Mouse (Mus musculus): ENCODE data around the gene Ajm1. TPM values are rescaled to one million over a fixed set of nuclear protein-coding genes. Genes with fewer than 3 reads are reported as not detected.

Ajm1 gene
- polyA plus RNA-seq, 1 experiment from 2014 or later = 2.3 TPM

DNA sequence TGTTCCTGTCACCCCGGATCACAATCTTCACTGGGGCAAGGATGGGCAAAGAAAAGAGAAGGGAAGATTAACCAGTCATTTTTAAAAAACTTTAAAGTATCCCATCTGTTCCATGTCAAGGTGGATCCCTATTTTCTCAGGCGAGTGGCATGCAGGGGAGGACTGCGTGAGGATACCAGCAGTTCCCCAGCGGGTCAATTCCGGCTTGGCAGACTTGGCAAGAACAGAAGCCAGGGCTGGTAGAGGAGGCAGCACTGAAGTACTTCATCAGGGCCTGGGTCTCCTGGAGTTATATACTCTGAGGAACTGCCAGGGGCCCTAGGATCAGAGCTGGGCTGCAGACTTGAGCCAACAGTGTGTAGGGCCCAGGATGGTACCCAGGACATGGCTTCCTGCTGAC, 21.0 kb upstream of the Ajm1 start:
- H3K4me1 ChIP-seq = peaks cover 12% of the 10 kb centered on the region
- no peak overlapping the region for H3K9ac ChIP-seq
- H3K4me2 ChIP-seq (replicated peaks) = no peak overlapping the region
- no peak overlapping the region for H3K4me3 ChIP-seq
- no peaks in the 10 kb centered on the region for H3K27me3 ChIP-seq (replicated peaks)
- no peak for ATAC-seq (ENCODE audit: low FRiP score, low read depth)
- 92% methylated on average over 5 of the region's 5 CpGs for WGBS
- H3K27ac ChIP-seq = no peak overlapping the region
- H3K36me3 ChIP-seq = peaks cover 49% of the 10 kb centered on the region
- no peaks in the 10 kb centered on the region for H3K9me3 ChIP-seq

DNA sequence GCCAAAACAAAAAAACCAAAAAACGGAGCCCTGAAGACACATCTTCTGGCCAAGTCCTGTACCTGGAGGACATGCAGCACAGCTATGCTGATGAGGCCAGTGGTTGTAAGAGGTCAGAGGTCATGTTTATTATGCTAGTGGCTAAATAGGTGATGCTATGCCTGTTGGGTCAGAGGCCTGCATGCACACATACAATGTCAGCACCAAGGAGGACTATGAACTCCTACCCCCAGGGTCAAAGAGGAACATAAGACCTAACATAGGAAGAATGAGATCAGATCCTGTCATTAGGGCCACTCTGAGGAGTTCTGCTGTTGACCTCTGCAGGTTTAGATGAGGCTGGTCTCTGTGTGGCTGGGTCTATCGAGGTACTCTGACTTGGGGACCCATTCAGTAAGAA, 18.5 kb upstream of the Ajm1 start:
- no peaks in the 10 kb centered on the region for H3K9me3 ChIP-seq
- no peak overlapping the region for H3K27ac ChIP-seq
- 91% methylated on average over 2 of the region's 2 CpGs for WGBS
- no peak overlapping the region for H3K4me2 ChIP-seq (replicated peaks)
- H3K4me1 ChIP-seq = no peaks in the 10 kb centered on the region
- H3K9ac ChIP-seq = no peak overlapping the region
- H3K27me3 ChIP-seq (replicated peaks) = no peaks in the 10 kb centered on the region
- no peak overlapping the region for H3K4me3 ChIP-seq
- ATAC-seq (ENCODE audit: low FRiP score, low read depth) = no peak
- H3K36me3 ChIP-seq = peaks cover 74% of the 10 kb centered on the region

DNA sequence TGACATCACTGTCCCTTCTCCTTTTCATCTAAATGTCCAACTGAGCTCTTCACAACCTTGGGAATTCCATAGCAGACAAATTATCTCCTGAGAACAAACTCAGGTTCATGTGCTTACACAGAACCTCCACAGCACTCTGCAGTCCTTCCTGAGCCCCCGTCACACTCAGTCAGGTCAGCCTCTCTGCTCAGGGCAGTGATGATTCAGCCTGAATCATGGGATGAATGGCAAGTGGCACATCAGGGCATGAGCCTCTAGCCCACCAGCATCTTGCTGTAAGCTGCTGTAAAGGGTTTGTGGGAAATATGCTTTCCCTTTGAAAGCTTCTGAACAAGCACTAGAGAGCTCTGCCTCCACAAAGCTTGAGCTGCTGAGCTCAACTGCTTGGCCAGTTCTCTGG, 17.2 kb upstream of the Ajm1 start:
- Histone ChIP-seq H3K4me3 (no peak overlapping the region), H3K27ac (no peak overlapping the region), H3K9me3 (no peaks in the 10 kb centered on the region), H3K9ac (no peak overlapping the region), H3K4me2 (replicated peaks) (no peak overlapping the region), H3K4me1 (no peaks in the 10 kb centered on the region), H3K27me3 (replicated peaks) (no peaks in the 10 kb centered on the region), H3K36me3 (peaks cover 81% of the 10 kb centered on the region)
- 94% methylated on average over 1 of the region's 1 CpGs for WGBS
- no peak for ATAC-seq (ENCODE audit: low FRiP score, low read depth)

DNA sequence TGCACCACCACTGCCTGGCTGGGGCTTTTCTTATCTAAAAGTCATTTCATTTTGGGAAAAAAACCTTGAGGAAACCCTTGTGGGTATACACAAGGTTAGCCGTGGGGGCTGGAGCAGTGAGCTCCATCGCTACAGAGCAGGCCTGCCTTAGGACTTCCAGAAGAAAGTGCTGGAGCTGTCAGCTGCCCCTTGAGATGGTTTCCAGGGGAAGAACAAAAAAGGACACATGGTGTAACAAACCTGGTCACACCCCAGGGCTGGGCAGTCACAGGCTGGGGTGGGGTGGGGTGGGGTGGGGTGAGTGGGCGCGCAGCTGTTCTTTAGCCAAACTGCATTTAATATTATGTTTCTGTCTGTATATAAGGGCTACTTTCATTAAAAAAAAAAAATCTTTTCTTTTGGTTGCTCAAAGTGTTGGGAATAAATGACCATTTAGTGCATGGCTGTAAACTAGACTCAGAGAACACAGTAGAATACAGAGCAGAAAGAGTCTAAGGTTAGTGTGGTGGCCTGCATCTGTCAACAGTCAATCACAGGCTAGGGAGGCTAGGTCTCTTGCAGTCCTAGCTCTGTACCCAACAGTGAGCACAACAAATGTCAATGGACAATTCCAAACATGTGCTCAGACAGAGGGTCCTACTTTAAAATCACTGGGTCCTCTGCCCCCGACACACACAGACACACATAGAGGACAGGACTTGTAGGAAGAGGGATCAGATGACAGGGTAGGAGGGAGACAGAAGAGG, 15.4 kb upstream of the Ajm1 start:
- peaks cover 93% of the 10 kb centered on the region for H3K36me3 ChIP-seq
- 98% methylated on average over 5 of the region's 5 CpGs for whole genome bisulfite sequencing
- no peak overlapping the region for H3K9ac ChIP-seq

DNA sequence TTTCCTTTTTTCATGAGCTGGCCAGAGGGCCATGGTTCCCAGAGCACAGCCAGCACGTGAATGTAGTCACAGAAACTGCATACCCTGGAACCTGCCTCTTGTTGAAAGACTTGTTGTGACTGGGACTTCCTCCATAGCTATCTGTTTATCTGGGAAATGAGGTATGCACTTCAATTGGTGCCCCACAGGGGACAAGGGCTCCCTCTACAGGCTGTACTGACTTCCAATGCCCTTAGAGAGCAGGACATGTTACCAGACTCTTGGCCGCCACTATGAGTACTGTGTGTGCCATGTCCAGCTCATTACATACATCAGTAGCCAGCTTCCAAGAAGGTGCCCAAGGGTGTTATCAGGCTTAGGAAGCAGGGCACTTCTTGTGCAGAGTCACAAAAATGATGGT, 10.3 kb upstream of the Ajm1 start:
- Histone ChIP-seq H3K27ac (no peak overlapping the region), H3K4me3 (no peak overlapping the region), H3K4me2 (replicated peaks) (no peak overlapping the region), H3K36me3 (peaks cover 90% of the 10 kb centered on the region), H3K9ac (no peak overlapping the region), H3K27me3 (replicated peaks) (no peaks in the 10 kb centered on the region), H3K4me1 (no peaks in the 10 kb centered on the region), H3K9me3 (no peaks in the 10 kb centered on the region)
- WGBS = 88% methylated on average over 2 of the region's 2 CpGs
- ATAC-seq (ENCODE audit: low FRiP score, low read depth) = no peak

More for the DNA sequence above, 15.4 kb upstream of the Ajm1 start:
- Histone ChIP-seq H3K27ac (no peak overlapping the region), H3K4me3 (no peak overlapping the region), H3K4me1 (no peaks in the 10 kb centered on the region), H3K9me3 (no peaks in the 10 kb centered on the region), H3K27me3 (replicated peaks) (no peaks in the 10 kb centered on the region), H3K4me2 (replicated peaks) (no peak overlapping the region)
- no peak for ATAC-seq (ENCODE audit: low FRiP score, low read depth)

DNA sequence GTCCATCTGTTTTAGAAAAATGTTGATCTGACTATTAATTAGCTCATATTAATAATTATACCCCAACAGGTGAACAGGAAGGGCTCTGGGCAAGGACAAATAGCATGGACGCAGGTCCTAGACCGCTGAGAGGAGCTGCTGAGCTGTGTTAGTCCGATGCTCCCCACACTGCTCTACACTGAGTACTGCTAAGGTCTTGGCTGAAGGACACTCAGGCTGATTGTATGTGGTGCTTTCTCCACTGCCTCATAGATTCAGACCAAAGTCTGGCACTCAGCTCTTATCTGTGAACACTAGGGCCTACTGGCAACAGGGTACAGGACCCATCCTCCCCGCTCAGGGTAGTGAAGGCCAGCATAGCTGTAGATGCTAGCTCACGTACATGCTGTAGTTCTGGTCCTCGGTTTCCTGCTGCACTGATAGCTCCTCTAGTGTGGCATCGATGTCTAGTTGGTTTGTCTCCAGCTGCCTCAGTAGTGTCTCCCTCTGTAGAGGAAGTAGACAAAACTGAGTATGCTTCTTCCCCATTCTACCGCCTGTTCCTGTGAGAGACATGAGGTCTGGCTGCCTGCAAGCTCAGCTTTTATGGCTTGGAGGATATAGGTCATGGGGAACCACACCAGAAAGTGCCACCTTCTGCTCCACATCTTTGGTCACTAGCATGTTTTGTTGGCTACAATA, 6.8 kb upstream of the Ajm1 start:
- Histone ChIP-seq H3K4me2 (replicated peaks) (no peak overlapping the region), H3K4me1 (peaks cover 5% of the 10 kb centered on the region; the same call in 1 of the 2 replicates), H3K27me3 (replicated peaks) (no peaks in the 10 kb centered on the region), H3K27ac (no peak overlapping the region), H3K9ac (no peak overlapping the region), H3K9me3 (no peaks in the 10 kb centered on the region), H3K4me3 (no peak overlapping the region), H3K36me3 (peaks cover 92% of the 10 kb centered on the region)
- 96% methylated on average over 8 of the region's 8 CpGs for WGBS
- ATAC-seq (ENCODE audit: low FRiP score, low read depth) = no peak

DNA sequence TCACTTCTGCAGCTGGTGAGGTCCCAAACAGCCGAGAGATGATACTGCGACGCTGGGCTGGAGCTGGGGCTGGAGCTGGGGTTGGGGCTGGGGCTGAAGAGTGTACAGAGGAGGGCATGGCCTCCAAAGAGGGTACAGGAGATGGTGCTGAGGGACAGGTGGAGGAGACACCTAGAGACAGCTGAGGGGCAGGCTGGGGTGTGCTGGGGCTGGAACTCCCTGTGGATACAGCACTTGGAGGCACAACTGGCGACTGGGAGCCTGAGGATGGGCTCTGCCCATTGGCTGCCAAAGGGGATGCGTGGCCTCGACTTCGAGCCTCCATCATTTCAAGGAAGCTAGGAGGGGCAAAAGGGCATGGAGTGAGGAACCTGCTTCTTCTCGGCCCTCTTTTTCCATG, 5.7 kb upstream of the Ajm1 start:
- H3K9ac ChIP-seq = no peak overlapping the region
- H3K4me2 ChIP-seq (replicated peaks) = no peak overlapping the region
- no peak overlapping the region for H3K4me3 ChIP-seq
- H3K4me1 ChIP-seq = peaks cover 16% of the 10 kb centered on the region
- H3K9me3 ChIP-seq = no peaks in the 10 kb centered on the region
- ATAC-seq (ENCODE audit: low FRiP score, low read depth) = no peak
- H3K27me3 ChIP-seq (replicated peaks) = no peaks in the 10 kb centered on the region
- peaks cover 85% of the 10 kb centered on the region for H3K36me3 ChIP-seq
- no peak overlapping the region for H3K27ac ChIP-seq
- 90% methylated on average over 8 of the region's 8 CpGs for WGBS

DNA sequence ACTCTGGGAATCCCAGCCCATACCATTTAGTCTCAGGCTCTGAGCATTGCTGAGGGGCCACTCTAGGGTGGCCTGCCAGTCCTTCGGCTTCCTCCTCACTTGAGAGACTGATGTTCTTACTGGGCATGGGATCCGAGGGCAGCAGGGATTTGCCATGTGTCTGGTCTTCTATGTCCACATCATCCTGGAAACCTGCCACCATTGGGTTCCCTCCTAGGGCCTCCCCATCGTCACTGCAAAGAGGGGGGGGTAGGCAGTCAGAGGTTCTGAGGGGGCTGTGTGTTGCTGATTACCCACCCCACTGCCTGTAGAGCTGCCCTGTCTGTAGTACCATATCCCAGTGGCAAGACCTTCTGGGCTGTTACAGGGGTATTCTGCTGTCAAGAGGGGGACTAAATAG, 4.0 kb upstream of the Ajm1 start:
- Histone ChIP-seq H3K27me3 (replicated peaks) (peaks cover 5% of the 10 kb centered on the region), H3K9me3 (no peaks in the 10 kb centered on the region), H3K4me2 (replicated peaks) (no peak overlapping the region), H3K27ac (no peak overlapping the region), H3K4me3 (no peak overlapping the region), H3K9ac (no peak overlapping the region), H3K36me3 (peaks cover 69% of the 10 kb centered on the region), H3K4me1 (peaks cover 31% of the 10 kb centered on the region)
- 87% methylated on average over 3 of the region's 3 CpGs for WGBS
- no peak for ATAC-seq (ENCODE audit: low FRiP score, low read depth)

GRCm38 (mm10) chr2:25584856-25585255, 3.3 kb upstream of the Ajm1 start:
- no peak overlapping the region for H3K4me3 ChIP-seq
- ATAC-seq (ENCODE audit: low FRiP score, low read depth) = no peak
- H3K36me3 ChIP-seq = peaks cover 62% of the 10 kb centered on the region
- H3K9me3 ChIP-seq = no peaks in the 10 kb centered on the region
- H3K9ac ChIP-seq = no peak overlapping the region
- WGBS = 86% methylated on average over 4 of the region's 4 CpGs
- H3K27ac ChIP-seq = no peak overlapping the region
- H3K4me1 ChIP-seq = peaks cover 35% of the 10 kb centered on the region
- no peak overlapping the region for H3K4me2 ChIP-seq (replicated peaks)
- H3K27me3 ChIP-seq (replicated peaks) = peaks cover 13% of the 10 kb centered on the region

DNA sequence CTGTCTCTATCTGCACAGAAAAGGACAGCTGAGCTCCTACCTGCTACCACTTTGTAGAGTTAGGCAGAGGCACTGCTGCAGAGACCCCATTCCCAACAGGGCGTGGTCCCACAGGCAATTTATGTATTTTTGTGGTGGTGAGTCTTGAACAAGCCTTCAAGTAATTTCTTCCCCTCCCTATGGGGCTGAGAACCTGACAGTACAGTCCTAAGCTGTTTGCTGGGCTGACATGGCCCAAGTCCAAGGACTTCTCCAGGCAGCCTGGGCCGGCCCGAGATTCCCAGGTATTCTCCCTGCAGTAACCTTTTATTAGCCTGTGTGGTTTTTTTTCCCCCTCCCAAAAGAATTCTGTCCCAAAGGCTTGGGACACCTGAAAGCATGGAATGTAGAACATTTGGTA, 2.6 kb upstream of the Ajm1 start:
- H3K27ac ChIP-seq = no peak overlapping the region
- H3K27me3 ChIP-seq (replicated peaks) = peaks cover 20% of the 10 kb centered on the region
- WGBS = 92% methylated on average over 3 of the region's 3 CpGs
- H3K36me3 ChIP-seq = peaks cover 57% of the 10 kb centered on the region
- H3K4me1 ChIP-seq = peaks cover 42% of the 10 kb centered on the region
- no peak overlapping the region for H3K4me2 ChIP-seq (replicated peaks)
- no peak overlapping the region for H3K9ac ChIP-seq
- no peak for ATAC-seq (ENCODE audit: low FRiP score, low read depth)
- H3K4me3 ChIP-seq = no peak overlapping the region
- H3K9me3 ChIP-seq = no peaks in the 10 kb centered on the region

DNA sequence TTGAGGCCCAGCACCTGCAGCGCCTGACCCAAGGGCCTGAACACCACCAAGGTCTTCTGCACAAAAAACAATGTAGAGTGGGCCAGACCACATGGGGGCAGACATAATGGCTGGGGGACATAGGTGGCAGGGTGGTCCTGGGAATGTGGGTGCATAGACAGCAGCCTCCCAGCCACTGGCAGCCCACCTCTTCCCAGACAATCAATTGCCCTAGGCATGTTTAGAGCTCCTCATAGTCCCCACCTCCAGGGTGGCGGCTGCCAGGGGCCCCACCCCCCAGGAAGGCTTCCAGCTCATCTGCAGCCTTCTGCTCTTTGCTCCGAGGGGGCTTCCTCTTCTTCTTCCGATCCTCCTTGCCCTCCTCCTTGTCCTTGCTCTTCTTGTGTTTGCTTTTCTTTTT, 2.0 kb upstream of the Ajm1 start:
- H3K4me3 ChIP-seq = no peak overlapping the region
- peaks cover 47% of the 10 kb centered on the region for H3K4me1 ChIP-seq
- no peaks in the 10 kb centered on the region for H3K9me3 ChIP-seq
- peaks cover 53% of the 10 kb centered on the region for H3K36me3 ChIP-seq
- 77% methylated on average over 4 of the region's 4 CpGs for WGBS
- H3K9ac ChIP-seq = no peak overlapping the region
- no peak overlapping the region for H3K4me2 ChIP-seq (replicated peaks)
- ATAC-seq (ENCODE audit: low FRiP score, low read depth) = no peak
- no peak overlapping the region for H3K27ac ChIP-seq
- peaks cover 26% of the 10 kb centered on the region for H3K27me3 ChIP-seq (replicated peaks)

DNA sequence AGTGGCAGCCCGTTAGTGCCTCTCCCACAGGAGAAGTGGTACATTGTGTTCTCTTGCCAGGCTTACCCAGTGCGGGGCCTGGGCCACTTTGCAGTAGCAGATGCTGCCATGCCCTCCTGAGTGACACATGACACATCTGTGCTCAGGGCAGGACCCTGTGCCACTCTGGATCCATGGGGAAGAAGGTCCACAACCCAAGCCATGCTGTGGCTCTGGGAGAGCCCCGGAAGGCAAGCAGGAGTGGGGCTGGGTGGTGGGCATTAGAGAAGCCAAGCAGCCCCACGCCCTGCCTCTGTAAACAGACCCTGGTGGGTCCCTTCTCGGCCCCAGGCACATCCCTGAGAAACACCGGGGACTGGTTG, 1.5 kb upstream of the Ajm1 start:
- no peak overlapping the region; the same call in 1 of the 2 replicates for H3K4me2 ChIP-seq (replicated peaks)
- H3K9me3 ChIP-seq = no peaks in the 10 kb centered on the region
- H3K4me1 ChIP-seq = peaks cover 51% of the 10 kb centered on the region
- WGBS = 79% methylated on average over 6 of the region's 6 CpGs
- no peak overlapping the region for H3K4me3 ChIP-seq
- H3K27ac ChIP-seq = no peak overlapping the region
- H3K27me3 ChIP-seq (replicated peaks) = peaks cover 30% of the 10 kb centered on the region
- no peak overlapping the region for H3K9ac ChIP-seq
- H3K36me3 ChIP-seq = peaks cover 49% of the 10 kb centered on the region
- 0 out of 2 replicates have a peak, but pooled peaks have one; percentile 8 for ATAC-seq (ENCODE audit: low FRiP score, low read depth)
